Mouse (Mus musculus): ENCODE measurements around the gene Alpl. TPM values are rescaled to one million over a fixed set of nuclear protein-coding genes. Genes with fewer than 3 reads are reported as not detected.
A peak's percentile ranks its signal among the peaks of the same experiment; 100 is the strongest.

Alpl gene
- total RNA-seq, 2 experiments from 2014 or later = 6.2 to 7.4 TPM

DNA sequence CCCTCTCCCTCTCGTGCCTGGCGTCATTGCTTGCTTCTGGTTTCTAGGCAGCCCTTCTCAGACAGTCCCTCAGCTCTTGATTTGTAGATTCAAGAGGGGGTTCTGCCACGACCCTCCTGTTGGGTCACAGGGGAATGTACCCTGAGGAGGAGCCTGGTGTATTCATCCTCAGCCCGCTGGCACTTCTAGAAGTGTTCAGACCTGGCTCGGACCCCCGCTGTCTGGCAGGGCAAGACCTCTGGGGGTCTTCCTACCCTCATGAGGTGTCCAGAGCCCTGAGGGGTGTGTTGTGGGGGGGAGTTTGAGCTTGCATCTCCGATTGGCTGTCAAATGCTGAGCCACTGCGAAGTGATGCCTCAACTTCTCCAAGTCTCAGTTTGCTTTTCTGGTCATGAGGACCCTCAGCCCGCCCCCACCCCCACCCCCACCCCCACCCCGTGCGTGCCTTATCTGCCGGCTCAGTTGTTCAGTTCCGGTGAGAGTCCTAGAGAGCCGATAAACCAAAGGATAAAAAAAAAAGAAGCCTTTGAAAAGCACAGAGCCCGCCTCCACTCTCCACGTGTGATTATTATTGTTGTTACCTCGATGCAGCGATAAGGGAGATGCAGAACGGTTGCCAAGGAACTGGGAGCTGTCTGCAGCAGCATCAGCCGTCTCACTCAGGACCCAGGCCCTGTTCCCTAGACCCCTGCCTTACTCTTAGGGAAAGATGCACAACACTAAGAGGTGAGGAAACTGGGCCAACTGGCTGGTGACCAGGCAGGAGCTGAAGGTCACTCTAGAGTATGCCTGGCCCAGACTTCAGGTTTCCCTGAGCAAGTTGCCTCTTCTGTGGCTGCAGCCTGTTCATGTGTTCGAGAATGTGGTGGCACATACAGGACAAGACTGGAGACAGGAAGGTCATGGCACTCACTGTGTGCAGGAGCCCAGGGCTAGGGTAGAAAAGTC, 96.6 kb downstream of the Alpl start:
- intact Hi-C loops (cut with DNase I) = no loop called here
- DNase-seq (ENCODE audit: low spot score in 2 of 2) = no peak

DNA sequence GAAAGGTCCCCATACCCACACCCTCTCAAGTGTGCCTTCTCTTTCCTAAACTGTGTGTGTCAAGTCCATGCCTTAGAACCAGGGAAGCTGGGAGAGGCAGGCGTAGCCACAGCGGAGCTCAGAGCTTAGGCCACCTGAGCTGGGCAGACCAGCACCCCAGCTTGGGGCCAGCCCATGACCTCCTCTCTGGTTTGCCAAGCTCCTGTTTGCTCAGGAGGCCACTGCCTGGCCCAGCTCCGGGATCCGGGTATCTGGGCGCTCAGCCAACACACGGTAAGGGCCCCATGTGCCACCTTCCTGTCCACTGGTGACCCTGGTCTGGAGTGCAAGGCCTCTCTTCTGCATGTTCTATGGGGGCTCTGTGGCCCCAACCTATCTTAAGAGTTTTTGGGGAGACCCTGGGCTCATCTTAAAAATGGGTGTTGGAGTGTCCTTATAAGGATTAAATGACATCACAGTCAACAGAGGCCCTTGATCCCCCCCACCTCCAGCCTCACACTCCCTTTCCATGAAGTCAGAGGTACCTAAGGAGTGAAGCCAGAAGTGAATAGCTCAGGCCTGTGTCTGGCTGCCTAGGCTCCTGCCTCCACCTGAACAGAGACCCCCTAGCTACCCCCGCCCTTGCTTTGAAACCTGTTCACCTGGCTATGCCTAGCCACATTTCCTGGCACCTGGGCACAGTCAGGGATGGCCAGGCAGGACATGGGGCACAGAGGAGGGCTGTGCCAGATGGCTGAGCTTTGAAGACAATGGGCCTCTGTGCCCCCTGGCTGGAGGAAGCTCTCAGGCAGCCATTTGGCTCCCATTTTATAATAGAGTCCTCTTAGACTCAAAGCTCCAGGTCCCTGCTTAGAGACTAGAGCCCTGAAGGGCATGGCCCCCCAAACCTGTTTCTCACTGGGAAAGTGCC, 97.9 kb downstream of the Alpl start:
- DNase-seq (ENCODE audit: low spot score in 2 of 2) = no peak
- intact Hi-C loops (cut with DNase I) = no loop called here

DNA sequence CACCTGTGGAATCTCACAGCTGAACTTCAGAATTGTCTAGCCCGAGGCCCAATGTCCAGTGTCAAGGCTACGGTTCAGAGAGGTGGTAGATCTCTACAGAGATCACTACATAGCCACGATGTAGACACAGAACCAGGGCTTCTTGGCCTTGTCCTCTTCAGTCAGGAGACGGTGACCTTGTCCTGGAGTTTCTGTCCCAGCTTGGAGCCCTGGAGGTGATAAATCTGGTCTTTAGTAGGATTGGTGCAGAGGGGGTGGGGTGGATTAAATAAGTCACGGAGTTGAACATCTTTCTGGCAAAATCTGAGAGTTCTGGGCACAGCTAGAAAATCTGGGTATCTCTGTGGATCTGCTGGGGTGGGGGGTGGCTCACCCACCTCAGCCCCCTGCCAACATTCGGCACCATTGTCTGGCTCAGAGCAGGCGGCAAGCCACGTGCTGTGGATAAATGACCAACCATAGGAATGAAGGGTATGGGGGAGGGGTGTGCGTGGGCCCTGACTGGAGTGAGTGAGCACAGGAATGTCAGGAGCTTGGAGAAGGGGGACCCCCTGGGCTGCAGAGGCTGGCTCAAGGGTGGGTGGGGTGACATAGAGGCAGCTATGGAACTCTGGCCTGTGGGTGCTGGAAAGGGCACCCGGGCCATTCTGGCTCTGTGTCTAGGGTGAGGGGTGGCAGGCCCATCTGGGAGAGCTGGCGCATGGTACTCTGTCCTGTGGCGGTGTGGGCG, 98.9 kb downstream of the Alpl start:
- DNase-seq (ENCODE audit: low spot score in 2 of 2) = no peak
- intact Hi-C loops (cut with DNase I) = no loop called here

DNA sequence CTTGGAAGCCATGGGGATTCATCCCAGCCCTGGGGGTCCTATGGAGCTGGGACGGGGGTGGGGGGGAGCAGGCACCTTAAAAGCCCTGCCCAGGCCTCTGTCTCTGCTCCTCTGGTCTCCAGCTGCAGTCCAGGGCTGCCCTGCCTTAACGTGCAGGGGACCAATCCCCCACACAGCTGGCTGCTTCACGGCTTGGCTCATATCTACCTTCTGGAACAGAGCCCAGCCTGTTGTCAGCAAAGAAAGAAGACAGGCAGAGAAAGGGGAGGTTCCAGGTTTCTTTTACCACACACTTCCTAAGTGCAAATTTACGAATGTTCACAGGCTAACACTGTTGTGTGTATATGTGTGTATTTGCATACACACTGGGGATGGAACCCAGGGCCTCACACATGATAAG, 100.3 kb downstream of the Alpl start:
- DNase-seq (ENCODE audit: low spot score in 2 of 2) = no peak
- intact Hi-C loops (cut with DNase I) = no loop called here

DNA sequence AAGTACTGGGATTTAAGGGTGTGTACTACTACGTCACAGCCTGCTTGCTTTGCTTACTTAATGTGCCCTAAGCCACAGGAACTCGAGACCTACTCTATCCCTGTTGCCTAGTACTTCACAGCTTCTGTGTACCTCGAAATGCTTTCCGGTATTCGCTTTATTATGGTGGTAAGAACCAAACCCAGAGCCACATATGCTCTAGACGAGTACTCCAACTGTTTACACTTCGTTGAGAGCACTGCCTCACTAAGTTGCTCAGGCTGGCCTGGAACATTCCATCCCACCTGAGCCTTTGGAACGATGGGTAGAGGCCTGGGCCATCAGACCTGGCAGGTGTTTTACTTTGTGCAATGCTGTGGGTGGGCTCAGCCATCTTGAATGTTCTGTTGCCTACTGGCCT, 100.9 kb downstream of the Alpl start:
- intact Hi-C loops (cut with DNase I) = no loop called here
- DNase-seq (ENCODE audit: low spot score in 2 of 2) = no peak

DNA sequence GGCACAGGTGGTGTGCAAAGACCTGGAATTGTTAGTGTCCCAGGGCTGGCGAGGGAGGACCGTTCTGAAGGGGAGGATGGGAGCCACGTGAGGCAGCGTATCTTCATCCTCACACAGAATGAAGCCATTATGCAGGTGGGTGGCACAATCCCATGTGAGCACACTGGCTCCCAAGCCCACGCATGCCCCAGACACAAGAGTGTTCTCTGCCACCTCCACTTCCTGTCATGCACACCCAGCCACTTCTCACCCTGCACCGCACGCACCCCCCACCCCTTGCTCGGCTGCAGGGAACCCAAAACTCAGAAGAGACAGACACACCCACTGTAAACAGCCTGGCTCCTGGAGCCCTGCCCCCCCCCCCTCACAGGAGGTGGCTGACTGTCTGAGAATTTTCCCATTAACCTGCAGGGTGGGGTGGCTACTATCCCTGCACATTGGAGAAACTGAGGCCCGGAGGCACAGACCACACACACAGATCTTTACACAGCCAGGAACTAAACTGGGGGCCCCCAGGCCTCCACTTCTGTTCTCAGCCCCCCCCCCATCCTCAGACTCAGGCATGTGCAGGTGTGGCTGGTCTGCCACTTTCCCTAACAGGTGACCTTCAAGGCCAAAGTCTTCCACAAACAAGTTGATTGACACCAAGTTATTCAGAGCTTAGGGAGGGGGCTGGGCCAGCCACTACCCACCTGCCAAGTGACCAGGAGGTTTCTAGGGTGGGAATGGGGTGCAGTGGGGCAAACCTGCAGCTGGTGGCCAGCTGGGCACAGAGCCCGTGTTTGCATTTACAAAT, 103.9 kb downstream of the Alpl start:
- DNase-seq (ENCODE audit: low spot score in 2 of 2) = peak; percentile 63 to 79

More for the DNA sequence above, 103.9 kb downstream of the Alpl start:
- intact Hi-C loops (cut with DNase I) = no loop called here

Other genes starting within 250 kb of the Alpl start
- not detected for gene Ldlrad2, start 221.8 kb downstream of the Alpl start, total RNA-seq (2021)
- gene Usp48, start 202.6 kb downstream of the Alpl start, total RNA-seq (2021) = 100 to 1,000 TPM in 1 of 2 experiments, 10 to 100 TPM in 1; 97.9 to 139 TPM
- gene Rap1gap, start 131.7 kb downstream of the Alpl start, total RNA-seq (2021) = 100 to 1,000 TPM; 311 to 333 TPM
- gene Ece1, start 65.9 kb upstream of the Alpl start, total RNA-seq (2021) = 10 to 100 TPM; 80.5 to 83.0 TPM
- gene Eif4g3, start 196.6 kb upstream of the Alpl start, total RNA-seq (2021) = 100 to 1,000 TPM; 168 to 190 TPM

All from left cerebral cortex, postnatal 36 days (tissue).